Mouse (Mus musculus) forebrain, embryonic 13.5 days (tissue): ENCODE measurements at regions not wholly inside any gene's neighbourhood (a gene's known extent, or its start where the extent isn't known, plus 50 kb on each side); places are given as distances from the start of the nearest gene placed in this dataset.
A peak's percentile ranks its signal among the peaks of the same experiment; 100 is the strongest.

Experiments used
- ATAC-seq: fragments of 200-750 bp; cut with Nextera tagmentation; 2 replicates; pipeline ENCODE4 v1.8.0; 2017
- H3K27ac ChIP-seq: fragments of 300-500 bp; sonication (generic); 2 replicates; pipeline ENCODE4 v1.5.1; 2015; ENCODE audit warnings: inconsistent platforms, mild to moderate bottlenecking, moderate library complexity
- H3K27me3 ChIP-seq: fragments of 300-500 bp; sonication (generic); 2 replicates; pipeline ENCODE4 v1.6.1; 2015; ENCODE audit warnings: mild to moderate bottlenecking, inconsistent platforms
- H3K36me3 ChIP-seq: fragments of 300-500 bp; sonication (generic); 2 replicates; pipeline ENCODE4 v1.6.1; 2015; ENCODE audit warnings: mild to moderate bottlenecking, inconsistent platforms; ENCODE audit not compliant: poor library complexity, severe bottlenecking
- H3K4me1 ChIP-seq: fragments of 300-500 bp; sonication (generic); 2 replicates; pipeline ENCODE4 v1.6.1; 2015; ENCODE audit warnings: inconsistent platforms
- H3K4me2 ChIP-seq: fragments of 300-500 bp; sonication (generic); 2 replicates; pipeline ENCODE4 v1.6.1; 2015; ENCODE audit warnings: inconsistent platforms, mild to moderate bottlenecking, moderate library complexity
- H3K4me3 ChIP-seq: fragments of 300-500 bp; sonication (generic); 2 replicates; pipeline ENCODE4 v1.5.1; 2015; ENCODE audit warnings: mild to moderate bottlenecking, inconsistent platforms
- H3K9ac ChIP-seq: fragments of 300-500 bp; sonication (generic); 2 replicates; pipeline ENCODE4 v1.6.1; 2015; ENCODE audit warnings: mild to moderate bottlenecking, inconsistent platforms
- H3K9me3 ChIP-seq: fragments of 300-500 bp; sonication (generic); replicated peaks from 2 replicates; pipeline ENCODE4 v1.6.1; 2016; ENCODE audit warnings: inconsistent platforms
- WGBS: fragments of 180-500 bp; shearing (Covaris S2); methylation state at CpG from one replicate; pipeline ENCODE4 v1.1.7; 2015; 5-methylcytosine and 5-hydroxymethylcytosine counted together

DNA sequence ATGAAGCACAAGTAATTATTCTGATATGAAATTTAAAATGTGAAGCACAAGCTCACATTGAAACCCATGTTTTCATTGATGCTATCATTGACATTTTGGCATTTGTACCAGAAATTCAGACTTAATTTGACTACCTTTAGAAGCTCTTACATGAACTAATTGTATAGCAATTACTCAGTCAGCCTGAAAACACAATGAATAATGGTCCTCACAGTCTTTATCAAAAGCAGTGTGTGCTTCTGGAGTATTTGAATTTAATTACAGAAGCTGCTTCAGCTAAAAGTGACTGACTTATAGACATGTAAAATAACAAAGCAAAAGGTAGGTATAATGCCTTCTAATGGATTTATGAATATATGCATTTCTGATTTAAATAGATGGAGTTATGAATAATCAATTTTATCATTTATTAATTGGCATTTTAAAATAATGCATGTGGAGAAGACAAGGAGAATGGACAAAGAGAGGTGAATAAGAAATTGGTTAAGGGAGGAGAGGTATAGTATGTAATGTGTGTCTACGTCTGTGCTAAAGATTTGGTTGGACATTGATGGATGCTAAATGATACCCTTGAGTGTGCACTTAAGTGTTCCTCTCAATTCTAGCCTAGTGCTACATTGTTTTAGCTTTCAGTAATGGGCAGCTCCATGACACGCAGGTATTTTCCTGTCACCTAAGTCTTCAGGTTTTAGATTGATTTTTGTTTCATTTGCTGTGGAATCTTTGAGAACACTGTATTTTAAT is 803.2 kb upstream of the Frg1 start:
- 63% methylated on average over 2 of the region's 2 CpGs for WGBS
- no peak overlapping the region for H3K4me2 ChIP-seq
- H3K36me3 ChIP-seq: no peaks in the 10 kb centered on the region
- H3K27me3 ChIP-seq: no peaks in the 10 kb centered on the region
- no peaks in the 10 kb centered on the region for H3K4me1 ChIP-seq
- H3K27ac ChIP-seq: no peak overlapping the region
- no peak overlapping the region for H3K9ac ChIP-seq
- H3K9me3 ChIP-seq: no peaks in the 10 kb centered on the region
- ATAC-seq: peak; percentile 77
- no peak overlapping the region for H3K4me3 ChIP-seq

DNA sequence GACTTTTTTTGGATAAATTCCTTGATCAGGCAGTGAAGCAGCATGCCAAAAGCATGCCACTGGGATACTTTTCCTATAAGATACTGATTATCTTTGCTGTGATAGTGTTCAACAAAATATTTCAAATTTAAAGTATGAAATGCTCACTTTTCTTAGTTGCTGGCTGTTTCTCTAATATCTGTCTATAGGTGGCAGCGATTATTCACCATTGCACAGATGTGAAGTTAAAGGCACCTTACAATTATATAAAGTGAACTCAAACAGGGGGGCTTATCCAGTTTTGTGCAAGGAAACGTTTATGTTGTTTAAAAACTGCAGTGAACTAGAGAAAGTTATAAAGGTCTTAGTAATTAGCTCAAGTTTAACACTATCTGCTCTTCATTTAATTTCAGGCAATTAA is 794.1 kb upstream of the Frg1 start:
- Histone ChIP-seq H3K36me3 (no peaks in the 10 kb centered on the region), H3K27me3 (no peaks in the 10 kb centered on the region), H3K4me3 (no peak overlapping the region), H3K27ac (no peak overlapping the region), H3K9me3 (no peaks in the 10 kb centered on the region), H3K9ac (no peak overlapping the region), H3K4me2 (no peak overlapping the region), H3K4me1 (no peaks in the 10 kb centered on the region)
- WGBS: 52% methylated on average over 2 of the region's 2 CpGs
- ATAC-seq: no peak

DNA sequence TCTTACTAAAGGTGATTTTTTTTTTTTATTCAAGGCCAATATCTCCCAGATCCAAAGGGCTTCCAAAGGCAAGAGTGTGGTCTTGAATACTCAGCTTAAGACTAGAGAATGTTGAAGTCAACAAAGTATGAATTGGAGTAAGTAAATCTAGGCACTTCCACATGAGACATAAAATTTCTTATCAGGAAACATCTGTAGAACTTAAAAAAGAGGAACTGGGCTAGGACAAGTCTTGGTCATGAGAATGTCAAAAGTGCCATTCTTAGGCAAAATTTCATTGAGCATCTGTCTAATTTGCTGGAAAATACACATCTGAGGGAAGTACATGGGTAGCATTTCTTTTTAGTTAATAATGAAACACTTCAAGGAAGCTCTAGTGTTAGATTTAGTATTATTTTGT is 793.1 kb upstream of the Frg1 start:
- no peak overlapping the region for H3K9ac ChIP-seq
- ATAC-seq: no peak
- H3K36me3 ChIP-seq: no peaks in the 10 kb centered on the region
- H3K4me1 ChIP-seq: no peaks in the 10 kb centered on the region
- H3K9me3 ChIP-seq: no peaks in the 10 kb centered on the region
- no peaks in the 10 kb centered on the region for H3K27me3 ChIP-seq
- no peak overlapping the region for H3K27ac ChIP-seq
- H3K4me3 ChIP-seq: no peak overlapping the region
- H3K4me2 ChIP-seq: no peak overlapping the region

DNA sequence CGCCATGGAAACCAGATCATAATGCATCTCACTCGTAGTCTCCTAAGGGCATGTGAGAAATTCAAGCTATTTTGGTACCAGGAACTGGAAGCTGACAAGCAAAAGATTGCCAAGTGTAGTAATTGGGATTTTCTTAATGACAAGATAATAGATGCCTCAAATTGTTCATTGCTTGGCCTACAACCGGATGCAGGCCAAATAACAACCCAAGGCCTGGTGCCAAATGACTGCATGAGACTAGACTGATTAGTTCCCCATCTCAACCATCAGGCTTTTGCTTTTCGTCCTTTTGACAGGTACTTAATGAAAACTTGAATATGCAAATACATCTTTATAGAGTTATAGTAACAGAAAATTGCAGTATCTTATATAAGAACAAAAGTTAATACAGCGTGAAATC is 780.4 kb upstream of the Frg1 start:
- H3K36me3 ChIP-seq: no peaks in the 10 kb centered on the region
- H3K4me1 ChIP-seq: no peaks in the 10 kb centered on the region
- WGBS: 72% methylated on average over 5 of the region's 5 CpGs
- no peak overlapping the region for H3K4me2 ChIP-seq
- no peak overlapping the region for H3K9ac ChIP-seq
- no peak overlapping the region for H3K27ac ChIP-seq
- no peak for ATAC-seq
- no peaks in the 10 kb centered on the region for H3K9me3 ChIP-seq
- no peaks in the 10 kb centered on the region for H3K27me3 ChIP-seq
- no peak overlapping the region for H3K4me3 ChIP-seq

DNA sequence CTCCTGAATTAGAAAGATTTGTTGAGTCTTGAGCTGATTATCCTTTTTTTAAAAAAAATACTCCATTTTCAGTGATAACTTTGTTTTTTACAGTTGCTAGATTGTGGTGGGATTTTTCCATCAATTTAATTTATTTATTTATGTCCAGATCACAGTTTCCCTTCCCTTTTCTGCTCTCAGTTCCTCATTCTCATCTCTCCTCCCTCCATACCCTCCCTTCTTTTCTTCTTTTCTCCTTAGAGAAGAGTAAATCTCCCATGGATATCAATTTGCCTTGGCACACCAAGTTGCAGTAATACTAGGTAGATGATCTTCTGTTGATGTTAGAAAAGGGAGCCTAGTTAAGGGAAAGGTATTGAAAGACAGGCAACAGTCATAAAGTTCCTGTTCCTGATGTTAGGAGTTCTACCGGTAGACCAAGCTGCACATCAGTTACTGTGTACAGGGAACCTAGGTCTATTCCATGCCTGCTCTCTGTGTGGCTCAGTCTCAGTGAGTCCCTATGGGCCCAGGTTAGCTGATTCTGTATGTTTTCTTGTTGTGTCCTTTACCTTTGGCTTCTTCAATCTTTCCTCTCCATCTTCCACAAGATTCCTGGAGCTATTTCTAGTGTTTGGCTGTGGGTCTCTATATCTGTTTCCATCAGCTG is 777.2 kb upstream of the Frg1 start:
- H3K36me3 ChIP-seq: no peaks in the 10 kb centered on the region
- 95% methylated on average over 1 of the region's 1 CpGs for whole genome bisulfite sequencing
- H3K9me3 ChIP-seq: no peaks in the 10 kb centered on the region
- no peaks in the 10 kb centered on the region for H3K4me1 ChIP-seq
- no peak overlapping the region for H3K4me2 ChIP-seq
- H3K27ac ChIP-seq: no peak overlapping the region
- no peak overlapping the region for H3K4me3 ChIP-seq
- no peaks in the 10 kb centered on the region for H3K27me3 ChIP-seq
- no peak for ATAC-seq
- no peak overlapping the region for H3K9ac ChIP-seq

DNA sequence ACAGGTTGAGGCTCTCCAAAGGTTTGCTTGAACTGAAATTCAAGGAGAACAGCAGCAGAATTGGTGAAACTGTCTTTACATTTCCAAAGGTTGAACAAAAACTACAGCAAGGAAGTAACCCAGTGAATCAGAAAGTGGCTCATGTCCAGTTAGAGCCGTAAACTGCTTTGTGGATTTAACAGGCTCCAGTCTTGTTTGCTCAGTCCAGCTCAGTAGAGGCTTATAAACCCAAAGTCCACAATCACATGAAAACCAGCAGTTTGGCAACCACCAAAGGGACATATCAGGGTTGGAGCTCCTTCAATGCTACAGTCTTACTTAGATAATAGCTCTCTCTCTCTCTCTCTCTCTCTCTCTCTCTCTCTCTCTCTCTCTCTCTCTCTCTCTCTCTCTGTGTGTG is 770.2 kb upstream of the Frg1 start:
- ATAC-seq: no peak
- Histone ChIP-seq H3K9ac (no peak overlapping the region), H3K9me3 (no peaks in the 10 kb centered on the region), H3K27ac (no peak overlapping the region), H3K4me2 (no peak overlapping the region), H3K27me3 (no peaks in the 10 kb centered on the region), H3K4me3 (no peak overlapping the region), H3K4me1 (no peaks in the 10 kb centered on the region), H3K36me3 (no peaks in the 10 kb centered on the region)
- 83% methylated on average over 1 of the region's 1 CpGs for WGBS

DNA sequence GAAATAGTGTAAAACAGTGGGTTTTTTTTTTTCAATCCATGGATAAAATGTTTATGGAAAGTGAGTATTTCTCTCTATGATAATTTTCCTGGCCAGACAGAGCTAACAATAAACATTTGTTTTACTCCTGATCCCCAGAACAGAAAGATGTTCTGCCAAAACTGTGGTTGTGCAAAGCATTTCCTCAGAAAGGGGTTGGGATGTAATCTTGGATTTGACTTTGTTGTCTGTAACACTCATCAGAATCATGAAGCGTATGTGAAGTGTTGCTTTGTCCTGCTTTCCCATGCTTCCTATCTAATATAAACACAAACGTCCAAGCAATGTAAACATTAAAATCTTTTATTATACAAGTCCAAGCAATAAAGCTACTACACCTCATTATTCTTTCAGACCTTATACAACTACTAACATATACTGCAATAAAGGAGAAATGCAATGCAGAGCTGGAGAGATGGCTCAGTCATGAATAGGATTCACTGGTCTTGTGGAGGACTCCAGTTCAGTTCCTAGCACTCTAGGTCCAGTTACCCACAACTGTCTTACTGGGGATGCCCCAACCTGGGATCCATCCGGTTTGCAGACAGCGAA is 766.5 kb upstream of the Frg1 start:
- Histone ChIP-seq H3K4me1 (no peaks in the 10 kb centered on the region), H3K27ac (no peak overlapping the region), H3K4me2 (no peak overlapping the region), H3K9me3 (no peaks in the 10 kb centered on the region), H3K4me3 (no peak overlapping the region), H3K36me3 (no peaks in the 10 kb centered on the region), H3K27me3 (no peaks in the 10 kb centered on the region), H3K9ac (no peak overlapping the region)
- ATAC-seq: no peak
- 86% methylated on average over 4 of the region's 4 CpGs for WGBS

DNA sequence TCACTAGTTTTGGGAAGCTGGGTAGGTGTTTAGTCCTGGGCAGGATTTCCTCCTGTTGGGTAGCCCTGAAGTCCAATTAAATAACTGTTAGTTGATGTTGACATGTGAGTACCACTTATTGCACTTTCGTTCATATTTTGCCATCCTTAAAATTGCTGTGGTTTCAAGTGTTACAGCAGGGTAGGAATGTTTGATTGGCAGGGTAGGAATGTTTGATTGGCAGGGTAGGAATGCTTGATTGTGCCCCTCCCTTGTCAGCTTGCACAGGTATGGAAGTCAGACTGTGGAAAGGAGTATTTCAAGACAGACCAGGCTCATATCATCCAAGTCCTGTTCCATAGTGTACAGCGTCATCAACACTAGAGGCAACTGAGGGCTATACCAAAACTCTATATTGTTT is 745.6 kb upstream of the Frg1 start:
- no peak overlapping the region for H3K4me2 ChIP-seq
- H3K9me3 ChIP-seq: no peaks in the 10 kb centered on the region
- no peak overlapping the region for H3K27ac ChIP-seq
- H3K36me3 ChIP-seq: no peaks in the 10 kb centered on the region
- no peaks in the 10 kb centered on the region for H3K4me1 ChIP-seq
- H3K9ac ChIP-seq: no peak overlapping the region
- no peaks in the 10 kb centered on the region for H3K27me3 ChIP-seq
- no peak for ATAC-seq
- no peak overlapping the region for H3K4me3 ChIP-seq
- 90% methylated on average over 2 of the region's 2 CpGs for WGBS

DNA sequence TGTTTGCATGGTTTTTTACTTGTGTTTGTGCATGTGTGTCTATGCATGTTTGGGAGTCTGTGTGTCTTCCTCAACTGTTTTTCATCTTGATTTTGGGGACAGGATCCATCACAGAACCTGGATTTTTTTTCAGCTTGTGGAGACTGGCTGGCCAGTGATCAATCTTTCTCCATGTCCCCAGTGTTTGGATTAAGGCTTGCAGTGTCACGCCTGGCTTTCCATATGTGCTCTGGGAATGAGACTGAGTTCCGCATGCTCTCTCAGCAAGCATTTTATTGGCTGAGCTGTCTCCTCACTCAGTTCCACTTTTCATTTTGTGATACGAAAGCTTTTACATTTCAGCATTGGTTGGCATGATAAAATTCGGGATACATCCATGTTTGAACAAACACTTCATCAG is 740.1 kb upstream of the Frg1 start:
- Histone ChIP-seq H3K4me2 (no peak overlapping the region), H3K4me1 (no peaks in the 10 kb centered on the region), H3K4me3 (no peak overlapping the region), H3K27ac (no peak overlapping the region), H3K9me3 (no peaks in the 10 kb centered on the region), H3K9ac (no peak overlapping the region), H3K27me3 (no peaks in the 10 kb centered on the region), H3K36me3 (no peaks in the 10 kb centered on the region)
- 89% methylated on average over 4 of the region's 4 CpGs for WGBS
- no peak for ATAC-seq

DNA sequence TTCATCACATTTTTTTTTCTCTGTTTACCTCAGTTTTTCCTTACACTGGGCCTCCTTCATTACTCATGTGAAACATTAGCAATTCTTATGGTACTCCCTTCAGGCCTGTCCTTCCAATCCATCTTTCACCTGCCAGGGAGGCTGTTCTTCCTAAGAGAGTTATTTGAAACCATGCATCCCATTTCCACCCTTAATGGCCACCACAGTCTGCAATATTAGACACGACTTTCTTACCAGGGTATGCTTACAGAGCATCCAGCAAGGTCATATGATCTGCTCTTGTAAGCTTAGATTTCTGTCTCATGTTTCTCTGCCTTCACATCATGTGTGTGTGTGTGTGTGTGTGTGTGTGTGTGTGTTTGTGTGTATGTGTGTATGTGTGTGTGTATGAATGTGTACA is 739.7 kb upstream of the Frg1 start:
- Histone ChIP-seq H3K9me3 (no peaks in the 10 kb centered on the region), H3K4me1 (no peaks in the 10 kb centered on the region), H3K27me3 (no peaks in the 10 kb centered on the region), H3K4me2 (no peak overlapping the region), H3K4me3 (no peak overlapping the region), H3K27ac (no peak overlapping the region), H3K9ac (no peak overlapping the region), H3K36me3 (no peaks in the 10 kb centered on the region)
- ATAC-seq: no peak
- 71% methylated on average over 1 of the region's 1 CpGs for WGBS

DNA sequence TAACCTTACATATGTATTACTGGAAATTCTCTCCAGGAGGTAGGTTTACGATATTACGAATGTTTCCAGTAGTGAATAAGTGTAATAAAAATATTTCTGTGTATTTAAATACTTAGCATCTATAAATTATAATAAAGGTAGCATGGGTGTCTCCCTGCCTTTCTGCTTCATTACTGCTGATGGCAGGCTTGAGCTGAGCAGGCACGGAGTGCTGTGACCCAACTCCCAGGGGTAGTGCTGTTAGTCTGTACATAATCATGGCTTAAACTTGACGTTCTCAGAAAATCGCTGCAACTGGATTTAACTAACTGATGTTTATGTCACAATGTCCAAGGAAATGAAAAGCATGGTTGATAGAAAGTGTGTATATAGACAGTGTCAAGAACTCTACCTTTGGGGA is 727.8 kb upstream of the Frg1 start:
- 84% methylated on average over 5 of the region's 5 CpGs for WGBS
- no peak overlapping the region for H3K4me3 ChIP-seq
- no peak for ATAC-seq

DNA sequence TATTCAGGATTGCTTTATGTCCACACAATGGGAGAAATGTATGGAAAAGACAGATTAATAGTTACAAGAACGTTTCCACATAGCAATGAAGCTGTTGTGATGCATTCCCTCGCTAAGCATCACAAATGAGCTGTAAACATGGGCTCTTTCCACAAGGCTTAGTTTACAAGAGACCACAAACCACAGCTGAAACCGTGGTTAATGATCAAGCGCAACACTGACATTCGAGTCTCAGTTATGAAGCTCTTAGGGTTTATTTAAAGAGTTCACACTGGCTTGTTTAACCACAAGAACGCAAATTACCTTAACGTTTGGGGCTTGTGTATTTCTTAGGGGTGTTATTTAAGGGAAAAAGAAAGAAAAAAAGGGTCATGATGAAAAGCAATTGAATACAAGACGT is 727.3 kb upstream of the Frg1 start:
- ATAC-seq: no peak
- no peaks in the 10 kb centered on the region for H3K27me3 ChIP-seq
- no peak overlapping the region for H3K27ac ChIP-seq
- no peaks in the 10 kb centered on the region for H3K4me1 ChIP-seq
- H3K36me3 ChIP-seq: no peaks in the 10 kb centered on the region
- no peaks in the 10 kb centered on the region for H3K9me3 ChIP-seq
- 65% methylated on average over 8 of the region's 8 CpGs for WGBS
- H3K4me3 ChIP-seq: no peak overlapping the region
- no peak overlapping the region for H3K4me2 ChIP-seq
- H3K9ac ChIP-seq: no peak overlapping the region

More for the DNA sequence above, 727.8 kb upstream of the Frg1 start:
- Histone ChIP-seq H3K27ac (no peak overlapping the region), H3K4me1 (no peaks in the 10 kb centered on the region), H3K36me3 (no peaks in the 10 kb centered on the region), H3K9me3 (no peaks in the 10 kb centered on the region), H3K9ac (no peak overlapping the region), H3K4me2 (no peak overlapping the region), H3K27me3 (no peaks in the 10 kb centered on the region)

DNA sequence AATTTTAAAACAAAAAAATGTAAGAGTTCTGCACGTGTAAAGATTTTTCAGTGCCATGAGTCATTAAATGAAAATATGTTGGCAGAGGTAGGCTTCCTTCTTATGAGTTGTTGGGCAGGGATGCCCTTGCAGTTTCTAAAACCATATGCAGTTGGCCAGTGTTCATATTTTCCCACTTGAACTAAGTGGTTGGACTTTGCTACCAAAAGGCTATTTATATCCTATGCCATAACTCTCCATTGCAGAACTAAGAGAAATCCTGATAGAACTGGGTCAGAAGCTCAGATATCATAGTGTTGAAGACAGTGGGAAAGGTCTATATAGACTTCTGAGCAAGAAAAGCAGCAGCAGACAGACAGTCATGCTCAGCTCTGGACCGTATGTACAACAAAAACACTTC is 690.7 kb upstream of the Frg1 start:
- Histone ChIP-seq H3K4me2 (no peak overlapping the region), H3K9ac (no peak overlapping the region), H3K9me3 (no peaks in the 10 kb centered on the region), H3K27ac (no peak overlapping the region), H3K4me3 (no peak overlapping the region), H3K36me3 (no peaks in the 10 kb centered on the region), H3K27me3 (no peaks in the 10 kb centered on the region), H3K4me1 (no peaks in the 10 kb centered on the region)
- no peak for ATAC-seq
- WGBS: 88% methylated on average over 2 of the region's 2 CpGs
